Mouse (Mus musculus): ENCODE measurements at regions not wholly inside any gene's neighbourhood (a gene's known extent, or its start where the extent isn't known, plus 50 kb on each side); places are given as distances from the start of the nearest gene placed in this dataset.
A peak's percentile ranks its signal among the peaks of the same experiment; 100 is the strongest.

DNA sequence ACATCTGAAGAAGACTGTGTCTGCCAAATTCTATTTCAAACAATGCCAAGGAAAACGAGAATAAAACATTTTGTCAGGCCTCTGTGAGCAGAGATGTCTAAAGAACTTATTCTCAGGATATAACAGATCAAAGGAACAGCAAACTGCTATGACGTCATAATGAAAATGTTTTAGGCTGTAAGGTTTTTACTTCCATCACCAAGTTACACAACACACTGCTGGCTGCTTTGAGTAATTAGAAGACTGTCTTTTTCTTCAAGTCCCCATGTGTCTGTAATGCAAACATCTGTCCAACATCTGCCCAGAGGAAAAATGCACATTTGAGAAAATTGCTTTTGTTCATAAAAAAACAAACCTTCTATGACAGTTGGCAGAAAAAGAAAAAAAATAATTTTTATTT lies 341.7 kb upstream of the Arhgef26 start:
- peak; percentile 3 for DNase-seq (ENCODE audit: low read depth, low spot score)

Measured in brain, adult 2 months (tissue).